Mouse (Mus musculus) forelimb bud, embryonic 11.5 days (tissue): ENCODE data around the gene Cyp2c40.
"Not testable (repeated sequence)": the region's sequence is repeated elsewhere in the genome, so short reads cannot be mapped to it uniquely, and the experiment has no call there.

Source experiments
- DNase-seq: peaks from one replicate; pipeline ENCODE4 v3.0.0-alpha.2; 2012; ENCODE audit warnings: low read depth, low spot score

Gene Cyp2c40

GRCm38 (mm10) chr19:39812714-39813113, at the start of gene Cyp2c40:
TSS of gene Cyp2c40 (minus strand) at chr19:39812814.
- not testable (repeated sequence) for DNase-seq

- DNase-seq: not testable (repeated sequence)
Observed at GRCm38 (mm10) chr19:39820931-39821330, 8.3 kb upstream of the Cyp2c40 start.

GRCm38 (mm10) chr19:39816400-39816799, 3.8 kb upstream of the Cyp2c40 start:
- DNase-seq: not testable (repeated sequence)

- DNase-seq: not testable (repeated sequence)
Observed at GRCm38 (mm10) chr19:39815991-39816390, 3.4 kb upstream of the Cyp2c40 start.

- DNase-seq: not testable (repeated sequence)
Observed at GRCm38 (mm10) chr19:39785458-39785857, 27.2 kb downstream of the Cyp2c40 start.

GRCm38 (mm10) chr19:39745357-39745756, 67.3 kb downstream of the Cyp2c40 start:
- DNase-seq: no peak

- not testable (repeated sequence) for DNase-seq
Observed at GRCm38 (mm10) chr19:39744361-39744760, 68.3 kb downstream of the Cyp2c40 start.

- DNase-seq: no peak
Observed at GRCm38 (mm10) chr19:39740920-39741319, 71.7 kb downstream of the Cyp2c40 start, which contains the start of gene Cyp2c68. TSS of gene Cyp2c68 (minus strand) at chr19:39741054.
